Mouse (Mus musculus) right cerebral cortex, postnatal 14 days (tissue): ENCODE results near the gene Hdac9.

Source experiments
- DNase-seq: peaks from one replicate; pipeline ENCODE4 v3.0.0; 2022

The Hdac9 gene

DNA sequence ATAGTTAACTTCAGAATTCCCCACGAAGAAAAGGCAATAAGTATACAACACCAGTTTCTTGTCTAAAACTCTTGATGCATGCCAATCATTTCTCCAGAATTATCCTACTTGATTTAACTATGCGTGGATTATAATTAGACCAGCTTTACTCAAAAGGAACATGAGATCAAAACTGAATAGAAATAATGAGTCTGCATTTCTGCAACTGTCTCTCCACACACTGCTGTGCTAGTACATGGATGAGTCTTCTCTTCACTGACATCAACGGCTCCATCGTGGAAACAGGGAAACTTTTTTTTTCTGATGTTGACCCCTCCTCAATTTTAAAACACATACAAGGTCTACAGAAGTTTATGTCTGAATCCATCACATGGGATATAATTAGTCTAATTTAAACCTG lies 334.4 kb downstream of the Hdac9 start:
- DNase-seq = no peak

GRCm38 (mm10) chr12:34579220-34579619 lies 337.7 kb downstream of the Hdac9 start:
- no peak for DNase-seq

DNA sequence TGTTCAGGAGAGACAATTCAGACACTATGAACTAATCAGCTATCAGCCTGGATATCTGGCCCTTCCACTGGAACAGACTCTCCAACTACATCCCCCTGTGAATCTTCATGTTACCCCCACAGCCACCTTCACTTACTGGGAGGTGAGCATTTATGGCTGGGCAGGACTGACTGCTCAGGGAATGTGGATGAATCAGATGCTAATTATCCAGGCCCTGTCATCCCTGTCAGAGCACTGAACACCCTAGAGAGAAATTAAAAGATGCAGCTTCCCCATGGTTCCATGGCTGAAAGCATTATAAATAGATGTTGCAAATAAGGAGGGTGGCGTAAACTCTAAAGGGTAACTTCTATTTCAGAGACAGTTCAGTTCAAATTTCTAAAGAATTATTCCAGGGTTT lies 345.8 kb downstream of the Hdac9 start:
- no peak for DNase-seq

DNA sequence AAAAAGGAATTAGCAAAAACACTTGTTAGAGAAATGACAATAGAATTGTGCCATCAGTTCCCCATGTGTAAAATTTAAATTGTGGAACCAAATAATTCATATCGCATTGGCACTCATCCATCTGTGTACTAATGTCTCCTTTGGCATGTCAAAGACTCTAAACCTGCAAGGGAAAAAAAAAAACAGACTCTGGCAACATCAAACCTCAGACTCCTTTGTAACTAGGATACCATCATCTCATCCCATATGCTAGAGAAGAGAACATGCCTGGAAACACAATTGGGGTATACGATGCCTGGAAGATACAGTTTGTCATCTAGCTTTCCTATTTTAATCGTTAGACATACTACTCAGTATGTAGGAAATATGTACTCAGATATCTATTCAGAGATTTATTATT lies 347.4 kb downstream of the Hdac9 start:
- DNase-seq = no peak

DNA sequence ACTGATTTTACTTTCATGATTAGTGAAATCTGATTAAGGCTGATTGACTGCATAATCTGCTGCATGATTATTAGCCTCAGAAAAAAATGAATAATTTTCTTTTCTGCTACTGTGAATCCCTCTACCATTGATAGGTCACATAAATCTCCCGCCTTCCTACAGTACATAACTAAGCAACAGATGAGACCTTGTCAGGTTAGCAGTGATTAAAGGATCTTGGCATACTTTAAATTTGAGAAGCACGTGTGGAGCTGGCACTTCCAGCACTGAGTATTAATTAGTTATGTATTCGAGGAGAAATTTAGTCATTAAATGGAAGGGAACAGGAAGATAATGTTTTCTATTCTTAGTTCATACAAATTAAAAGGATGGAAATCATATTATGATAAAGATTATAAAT lies 347.8 kb downstream of the Hdac9 start:
- no peak for DNase-seq

DNA sequence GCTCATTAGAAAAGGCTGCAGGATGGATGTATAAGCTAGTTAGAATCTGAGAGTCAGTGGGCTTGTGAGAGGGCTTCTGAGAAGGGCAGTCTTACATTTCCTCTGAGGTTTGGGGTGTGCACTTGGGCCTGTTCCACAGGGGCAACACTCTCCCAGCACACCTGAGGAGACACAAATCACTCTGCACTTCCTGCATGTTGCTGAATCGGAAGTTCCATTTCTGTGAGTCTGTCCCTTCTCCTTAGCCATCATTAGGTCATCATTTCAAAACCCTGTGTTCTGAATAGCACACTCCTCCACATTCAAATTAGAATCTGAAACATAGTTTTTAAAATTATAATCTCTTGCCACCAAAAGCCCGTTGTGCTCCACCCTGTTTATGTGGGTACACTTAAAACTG lies 354.6 kb downstream of the Hdac9 start:
- DNase-seq = no peak

DNA sequence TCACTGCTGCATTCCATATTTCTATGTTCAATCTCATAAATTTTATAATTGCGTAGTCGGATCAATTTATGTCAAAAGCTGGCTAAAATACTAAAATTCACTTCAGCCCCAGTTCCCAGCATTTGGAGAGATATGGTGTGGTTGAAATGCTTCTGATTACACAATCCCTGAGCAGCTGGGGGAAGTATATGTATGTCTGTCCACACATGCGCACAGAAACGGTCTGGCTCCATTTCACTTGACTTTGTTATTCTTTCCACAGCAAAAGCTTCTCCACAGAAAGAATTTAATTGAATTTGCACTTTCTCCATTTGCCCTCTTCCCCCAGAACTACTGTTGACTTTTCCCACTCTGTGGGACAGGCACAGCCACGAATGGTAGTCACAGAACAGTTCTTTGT lies 357.9 kb downstream of the Hdac9 start:
- no peak for DNase-seq

DNA sequence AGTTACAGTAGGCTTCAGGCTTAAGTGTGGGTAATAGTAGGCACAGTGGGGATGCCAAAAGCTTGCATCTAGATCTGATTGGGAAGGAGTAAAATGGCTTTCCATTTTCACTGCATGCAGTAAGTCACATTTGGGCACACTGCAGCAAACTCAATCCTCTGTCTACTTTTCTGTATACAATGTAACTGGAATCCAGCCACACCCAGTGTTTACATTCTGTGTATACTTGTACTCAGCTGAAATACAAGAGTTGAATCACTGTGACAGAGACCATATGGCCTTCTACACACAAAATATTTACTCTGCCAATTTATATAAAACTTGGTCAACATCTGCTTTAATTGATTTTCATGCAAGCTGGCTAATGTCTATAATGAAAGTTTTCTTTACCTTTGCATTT lies 362.1 kb downstream of the Hdac9 start:
- DNase-seq = no peak

DNA sequence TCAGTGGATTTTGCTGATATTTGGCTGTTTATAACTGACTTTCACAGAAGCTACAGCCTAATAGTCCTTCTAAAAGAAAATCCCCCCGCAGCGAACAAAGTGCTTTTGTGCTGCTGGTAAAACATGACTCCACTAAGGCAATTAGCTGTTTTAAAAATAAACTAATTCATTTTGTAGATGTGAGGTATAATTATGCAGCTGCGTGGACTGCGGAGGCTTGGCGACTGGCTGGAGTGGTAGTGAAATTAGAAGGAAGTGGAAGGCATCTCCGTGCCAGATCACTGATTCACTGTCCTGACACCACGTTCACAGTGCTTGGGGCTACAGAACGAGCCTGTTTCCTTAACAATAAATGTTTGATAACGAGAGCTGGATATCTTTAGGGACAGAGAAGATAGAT lies 366.6 kb downstream of the Hdac9 start:
- DNase-seq = no peak

- no peak for DNase-seq
These were observed 387.7 kb downstream of the Hdac9 start for GRCm38 (mm10) chr12:34529165-34529545.

GRCm38 (mm10) chr12:34528201-34529164 lies 388.4 kb downstream of the Hdac9 start:
- no peak for DNase-seq

DNA sequence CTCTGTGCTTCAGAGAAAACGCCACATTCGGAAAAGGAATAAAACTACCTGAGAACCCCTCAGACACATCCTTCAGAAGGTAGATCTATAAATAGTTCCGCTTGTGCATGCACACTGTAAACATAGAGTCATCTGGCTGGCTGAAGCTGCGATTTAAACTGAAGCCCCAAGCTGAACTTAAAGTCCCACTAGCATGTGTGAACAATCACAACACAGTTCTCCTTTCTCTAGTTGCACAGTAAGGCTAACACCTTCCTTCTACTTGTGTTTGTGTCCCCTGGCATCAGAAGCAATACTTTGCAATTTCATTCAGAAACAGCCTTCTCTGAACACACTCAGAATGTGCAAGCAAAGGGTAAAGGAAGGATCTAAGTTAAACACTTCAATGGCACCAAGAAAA lies 389.1 kb downstream of the Hdac9 start:
- DNase-seq = no peak

GRCm38 (mm10) chr12:34521468-34521867 lies 395.4 kb downstream of the Hdac9 start:
- no peak for DNase-seq

DNA sequence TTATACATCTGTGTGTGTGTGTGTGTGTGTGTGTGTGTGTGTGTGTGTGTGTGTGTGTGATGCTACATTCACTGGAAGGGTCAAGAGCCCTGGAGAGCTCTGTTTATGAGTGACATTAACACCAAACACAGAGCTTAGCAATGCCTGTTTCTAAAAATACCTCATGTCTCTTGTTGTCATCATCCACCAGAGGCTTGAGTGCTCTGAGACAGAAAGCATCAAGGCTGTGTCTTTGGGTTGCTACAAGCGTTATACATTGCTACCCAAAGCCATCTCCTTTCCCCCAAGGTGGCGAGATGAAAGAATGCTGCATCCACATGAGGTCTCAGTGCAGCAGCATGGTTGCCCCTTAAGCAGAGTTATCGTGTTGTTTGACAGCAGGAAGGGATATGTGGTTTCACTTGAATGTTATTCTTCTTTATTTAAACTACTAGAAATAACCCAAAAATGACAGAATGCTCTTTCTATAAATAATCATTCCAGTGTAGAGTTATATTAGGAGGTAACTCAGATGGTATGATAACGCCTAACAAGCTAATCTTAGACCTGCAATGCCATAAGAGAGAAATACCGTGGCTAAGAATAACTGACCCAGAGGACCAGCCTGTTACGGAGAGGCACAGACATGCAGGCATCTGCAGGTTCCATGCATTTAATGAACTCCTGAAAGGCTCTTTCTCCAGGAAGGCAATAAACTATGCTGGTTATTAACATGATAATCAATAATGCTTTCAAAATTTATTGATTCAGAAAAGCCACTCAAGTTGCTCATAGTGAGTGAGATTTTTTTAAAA lies 399.9 kb downstream of the Hdac9 start:
- no peak for DNase-seq

- DNase-seq = no peak
These were observed 410.6 kb downstream of the Hdac9 start for GRCm38 (mm10) chr12:34506345-34506744.

DNA sequence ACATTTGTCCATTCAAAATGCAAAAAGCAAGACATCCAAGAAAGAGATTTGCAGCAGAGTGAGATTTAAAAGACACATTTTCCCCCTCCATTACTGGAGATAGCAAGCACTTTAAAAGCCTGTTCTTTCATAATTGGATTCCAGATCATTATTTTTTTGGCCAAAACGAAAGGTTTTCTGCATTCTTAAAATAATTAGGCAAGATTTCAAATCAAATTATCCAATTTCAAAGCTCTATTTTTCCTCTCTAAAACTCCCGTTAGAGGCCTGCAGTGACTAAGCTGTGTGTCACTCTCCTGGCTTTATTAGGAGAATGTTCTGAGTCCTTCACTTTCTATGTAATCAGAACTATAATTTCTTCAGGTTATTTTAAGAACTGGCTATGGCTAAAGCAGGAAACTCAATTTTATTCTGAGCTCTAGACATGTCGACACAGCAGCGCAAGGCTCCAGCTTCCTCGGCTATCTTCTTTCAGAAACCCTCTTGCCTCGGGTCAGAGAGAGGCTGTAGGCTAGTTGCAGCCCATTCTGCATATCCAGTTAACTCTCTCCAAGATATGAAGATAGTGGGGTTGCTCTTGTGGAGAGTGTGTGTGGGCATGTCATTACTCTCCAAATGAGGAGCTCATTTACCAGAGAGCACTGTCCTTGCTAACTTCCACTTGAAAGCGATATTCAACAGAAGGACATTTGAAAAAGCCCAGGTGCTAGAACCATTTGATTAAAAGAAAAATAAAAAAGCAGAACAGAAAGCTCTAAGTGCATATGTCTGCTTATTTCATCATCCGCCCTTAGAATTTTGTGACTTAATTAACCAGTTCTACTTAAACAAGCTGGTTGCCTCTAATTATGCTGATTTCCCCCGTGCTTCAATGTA lies 417.9 kb downstream of the Hdac9 start:
- no peak for DNase-seq

GRCm38 (mm10) chr12:34498331-34498730 lies 418.6 kb downstream of the Hdac9 start:
- no peak for DNase-seq

DNA sequence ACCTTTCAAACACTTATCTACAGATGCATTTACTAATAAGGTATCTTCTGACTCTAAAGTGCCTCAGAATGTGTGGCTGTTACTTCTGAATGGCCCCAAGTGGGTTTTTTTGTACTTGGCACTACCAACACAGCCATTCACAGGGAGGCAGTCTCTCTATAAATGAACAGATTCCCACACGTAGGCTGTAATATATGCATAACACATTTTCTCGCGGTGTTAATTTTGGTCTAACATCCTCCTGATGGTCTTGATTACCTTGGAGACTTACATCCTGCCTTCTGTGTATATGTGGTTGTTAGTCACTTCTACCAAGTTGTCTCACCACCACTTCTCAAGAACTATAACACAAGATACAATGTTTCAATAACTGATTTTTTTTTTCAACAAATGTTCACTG lies 419.2 kb downstream of the Hdac9 start:
- DNase-seq = no peak

DNA sequence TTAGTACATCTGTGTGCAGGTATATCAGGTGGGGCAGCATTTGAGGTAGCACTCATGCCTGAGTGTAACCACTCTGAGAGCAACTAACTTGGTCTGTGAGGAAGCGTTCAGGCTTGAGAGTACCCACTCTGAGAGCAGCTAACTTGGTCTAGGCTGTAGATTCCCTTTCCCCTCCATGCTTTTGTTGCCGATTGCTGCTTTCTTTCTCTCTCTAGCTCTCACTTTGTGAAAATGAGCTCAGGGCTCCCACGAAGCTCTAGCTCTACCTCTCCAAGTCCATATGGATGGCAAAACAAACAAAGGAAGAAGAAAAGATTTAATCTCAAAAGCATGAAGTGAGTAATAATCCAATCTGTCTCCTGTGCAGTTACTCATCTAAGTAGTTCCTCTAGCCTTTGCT lies 421.0 kb downstream of the Hdac9 start:
- no peak for DNase-seq

DNA sequence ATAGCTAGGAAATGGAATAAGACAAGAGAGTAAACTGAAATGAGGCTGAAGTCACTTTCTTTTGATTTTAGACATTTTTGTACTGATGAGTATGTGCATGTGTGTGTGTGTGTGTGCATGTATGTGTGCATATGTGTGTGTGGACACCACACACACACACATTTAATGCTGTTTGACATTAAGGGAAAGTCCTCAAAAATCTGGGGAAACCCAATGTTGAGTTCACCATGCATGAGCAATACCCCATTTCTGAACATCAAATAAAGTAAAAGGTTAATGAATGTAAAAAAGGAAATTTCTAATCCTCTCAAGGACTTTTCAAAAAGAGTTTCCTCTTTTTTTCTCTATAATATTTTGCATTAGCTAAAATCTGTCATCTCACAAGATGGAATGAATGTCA lies 427.3 kb downstream of the Hdac9 start:
- no peak for DNase-seq

- no peak for DNase-seq
These were observed 429.2 kb downstream of the Hdac9 start for GRCm38 (mm10) chr12:34487666-34488065.

GRCm38 (mm10) chr12:34487021-34487420 lies 429.9 kb downstream of the Hdac9 start:
- DNase-seq = no peak

- no peak for DNase-seq
These were observed 430.9 kb downstream of the Hdac9 start for GRCm38 (mm10) chr12:34486016-34486415.
